Mouse (Mus musculus): Measurements from ENCODE around the gene Gm42420. TPM values are rescaled to one million over a fixed set of nuclear protein-coding genes. Genes with fewer than 3 reads are reported as not detected.

Gene Gm42420
- total and polyA plus RNA-seq, 2 experiments from 2014 or later, result 1.5 TPM; not detected in 1

DNA sequence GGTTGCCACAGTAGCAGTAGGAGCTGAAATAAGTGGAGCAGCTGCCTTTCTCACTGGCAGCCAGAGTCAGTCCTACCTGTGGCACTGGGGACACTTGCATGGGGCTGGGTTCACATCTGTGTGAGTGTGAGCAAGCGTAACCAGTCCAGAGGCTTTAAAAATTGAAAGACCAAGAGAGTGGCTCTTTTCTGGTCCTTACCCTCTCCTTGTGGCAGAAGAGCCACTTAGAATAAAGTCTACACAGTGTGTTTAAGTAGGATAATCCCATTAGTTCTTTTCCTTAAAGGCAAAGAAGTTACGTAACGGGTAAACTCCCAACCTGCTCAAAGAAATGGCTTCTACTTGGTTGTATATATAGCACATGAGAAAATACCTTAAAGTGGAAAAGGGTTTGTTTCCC, 15.3 kb downstream of the Gm42420 start:
- no peak overlapping the region for H3K4me2 ChIP-seq (ENCODE audit: low read depth, low read length, poor library complexity, severe bottlenecking)
- peaks cover 33% of the 10 kb centered on the region for H3K36me3 ChIP-seq (ENCODE audit: insufficient read depth, low read length)
- no peaks in the 10 kb centered on the region for H3K27me3 ChIP-seq (ENCODE audit: insufficient read depth, low read length)
- H3K4me3 ChIP-seq (ENCODE audit: low read depth, low read length), result no peak overlapping the region
- H3K4me1 ChIP-seq (ENCODE audit: insufficient read depth, low read length), result no peaks in the 10 kb centered on the region
- H3K9ac ChIP-seq (replicated peaks; ENCODE audit: low read length, poor library complexity, severe bottlenecking), result no peak overlapping the region
- H3K27ac ChIP-seq (ENCODE audit: low read depth, low read length), result no peak overlapping the region
- H3K9me3 ChIP-seq (ENCODE audit: low read length), result no peaks in the 10 kb centered on the region
- 89% methylated on average over 3 of the region's 3 CpGs for WGBS
- DNase-seq (ENCODE audit: low spot score) (no peak), ATAC-seq (ENCODE audit: low FRiP score) (no peak)
- no peak for TF ChIP-seq CTCF (IDR thresholded peaks at IDR 0.05)

DNA sequence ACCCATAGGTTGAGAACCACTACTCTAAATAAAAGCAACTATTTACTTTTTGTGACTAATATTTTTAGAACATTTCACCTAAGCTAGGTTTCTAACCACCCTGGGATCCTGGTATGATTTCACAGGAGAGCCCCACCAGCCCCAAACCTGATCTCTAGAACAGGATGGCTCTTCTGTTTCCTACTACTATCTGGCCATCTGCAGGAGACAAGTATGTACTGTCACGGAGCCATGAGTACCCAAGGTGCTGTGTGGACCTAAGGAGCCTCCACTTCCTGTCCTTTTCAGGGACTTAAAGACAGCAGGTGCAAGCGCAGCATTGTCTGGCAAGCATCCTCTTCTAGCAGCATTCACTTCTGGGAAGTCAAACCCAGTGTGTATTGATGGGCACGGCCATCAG, 16.3 kb downstream of the Gm42420 start:
- no peak for TF ChIP-seq CTCF (IDR thresholded peaks at IDR 0.05)
- no peak for DNase-seq (ENCODE audit: low spot score)
- H3K4me2 ChIP-seq (ENCODE audit: low read depth, low read length, poor library complexity, severe bottlenecking), result no peak overlapping the region
- peaks cover 30% of the 10 kb centered on the region for H3K36me3 ChIP-seq (ENCODE audit: insufficient read depth, low read length)
- no peaks in the 10 kb centered on the region for H3K9me3 ChIP-seq (ENCODE audit: low read length)
- 88% methylated on average over 3 of the region's 3 CpGs for WGBS
- no peak overlapping the region for H3K9ac ChIP-seq (replicated peaks; ENCODE audit: low read length, poor library complexity, severe bottlenecking)
- H3K4me3 ChIP-seq (ENCODE audit: low read depth, low read length), result no peak overlapping the region
- no peaks in the 10 kb centered on the region for H3K27me3 ChIP-seq (ENCODE audit: insufficient read depth, low read length)
- no peak for ATAC-seq (ENCODE audit: low FRiP score)
- no peak overlapping the region for H3K27ac ChIP-seq (ENCODE audit: low read depth, low read length)
- no peaks in the 10 kb centered on the region for H3K4me1 ChIP-seq (ENCODE audit: insufficient read depth, low read length)

DNA sequence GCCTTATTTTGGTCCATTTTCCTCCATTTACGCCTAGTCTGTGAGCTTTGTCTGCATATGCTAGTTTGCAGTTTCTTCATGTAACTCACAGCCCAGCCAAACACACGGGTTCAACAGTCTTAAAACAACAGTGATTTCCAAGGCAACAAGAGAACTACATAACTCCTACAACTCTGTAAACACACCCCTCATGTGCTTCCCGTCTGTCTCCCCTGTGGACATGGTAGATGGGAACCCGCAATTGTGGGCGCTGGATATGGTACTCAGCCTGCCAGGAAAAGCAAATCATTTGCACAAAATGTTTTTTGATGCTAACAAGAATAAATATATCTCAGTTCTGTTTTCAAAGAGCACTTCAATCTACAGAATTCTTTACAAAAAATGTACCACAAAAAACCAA, 19.0 kb downstream of the Gm42420 start:
- Histone ChIP-seq H3K4me1 (ENCODE audit: insufficient read depth, low read length) (no peaks in the 10 kb centered on the region), H3K4me2 (ENCODE audit: low read depth, low read length, poor library complexity, severe bottlenecking) (no peak overlapping the region), H3K27me3 (ENCODE audit: insufficient read depth, low read length) (no peaks in the 10 kb centered on the region), H3K27ac (ENCODE audit: low read depth, low read length) (no peak overlapping the region), H3K4me3 (ENCODE audit: low read depth, low read length) (no peak overlapping the region), H3K9me3 (ENCODE audit: low read length) (no peaks in the 10 kb centered on the region), H3K36me3 (ENCODE audit: insufficient read depth, low read length) (peaks cover 14% of the 10 kb centered on the region), H3K9ac (replicated peaks; ENCODE audit: low read length, poor library complexity, severe bottlenecking) (no peak overlapping the region)
- ATAC-seq (ENCODE audit: low FRiP score) (no peak), DNase-seq (ENCODE audit: low spot score) (no peak)
- TF ChIP-seq CTCF (IDR thresholded peaks at IDR 0.05), result no peak
- 86% methylated on average over 5 of the region's 5 CpGs for WGBS

DNA sequence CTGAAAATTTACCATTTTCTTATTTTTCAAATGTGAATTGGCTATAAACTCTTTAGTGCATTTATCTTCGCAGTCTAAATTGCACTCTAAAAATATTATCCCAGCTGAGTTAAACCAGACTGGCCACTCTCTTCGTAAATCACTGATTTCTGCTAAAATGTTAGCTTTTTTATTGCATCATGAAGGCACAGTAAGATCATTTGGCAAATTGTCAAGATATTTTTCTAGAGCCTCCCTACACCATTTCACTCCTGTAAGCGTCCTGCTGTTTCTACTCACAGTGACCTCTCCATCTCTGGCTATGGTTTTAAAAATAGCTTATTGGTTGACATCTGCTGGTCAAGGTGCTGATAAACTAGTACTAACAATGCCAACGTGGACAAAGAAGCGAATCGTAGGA, 20.5 kb downstream of the Gm42420 start:
- no peaks in the 10 kb centered on the region for H3K9me3 ChIP-seq (ENCODE audit: low read length)
- H3K27ac ChIP-seq (ENCODE audit: low read depth, low read length), result no peak overlapping the region
- 87% methylated on average over 6 of the region's 6 CpGs for WGBS
- no peak for TF ChIP-seq CTCF (IDR thresholded peaks at IDR 0.05)
- H3K4me1 ChIP-seq (ENCODE audit: insufficient read depth, low read length), result no peaks in the 10 kb centered on the region
- H3K27me3 ChIP-seq (ENCODE audit: insufficient read depth, low read length), result no peaks in the 10 kb centered on the region
- H3K4me2 ChIP-seq (ENCODE audit: low read depth, low read length, poor library complexity, severe bottlenecking), result no peak overlapping the region
- peaks cover 5% of the 10 kb centered on the region; the same call in 1 of the 2 replicates for H3K36me3 ChIP-seq (ENCODE audit: insufficient read depth, low read length)
- H3K4me3 ChIP-seq (ENCODE audit: low read depth, low read length), result no peak overlapping the region
- no peak for ATAC-seq (ENCODE audit: low FRiP score)
- no peak for DNase-seq (ENCODE audit: low spot score)
- no peak overlapping the region for H3K9ac ChIP-seq (replicated peaks; ENCODE audit: low read length, poor library complexity, severe bottlenecking)

DNA sequence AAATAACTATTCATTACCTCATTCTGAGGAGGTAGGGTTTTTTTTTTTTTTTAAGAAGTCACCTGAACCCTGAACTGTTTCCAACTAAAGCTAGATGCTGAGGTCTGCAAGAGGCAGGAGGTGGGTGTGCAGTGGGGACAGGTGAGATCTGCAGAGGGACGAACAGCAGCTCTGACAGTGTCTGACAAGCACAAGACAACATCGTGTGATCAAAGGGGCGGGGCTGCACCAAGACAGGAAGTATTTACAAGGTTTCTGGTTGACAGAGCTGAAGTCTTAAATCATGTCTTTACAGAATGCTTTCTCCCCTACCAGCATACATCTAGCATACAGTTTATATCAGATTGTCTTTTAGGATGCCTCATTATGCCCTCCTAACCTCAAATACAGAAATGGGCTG, 21.3 kb downstream of the Gm42420 start:
- 79% methylated on average over 3 of the region's 3 CpGs for WGBS
- ATAC-seq (ENCODE audit: low FRiP score) (no peak), DNase-seq (ENCODE audit: low spot score) (no peak)
- Histone ChIP-seq H3K9me3 (ENCODE audit: low read length) (no peaks in the 10 kb centered on the region), H3K36me3 (ENCODE audit: insufficient read depth, low read length) (peaks cover 5% of the 10 kb centered on the region; the same call in 1 of the 2 replicates), H3K4me3 (ENCODE audit: low read depth, low read length) (no peak overlapping the region), H3K27ac (ENCODE audit: low read depth, low read length) (no peak overlapping the region), H3K27me3 (ENCODE audit: insufficient read depth, low read length) (no peaks in the 10 kb centered on the region), H3K4me2 (ENCODE audit: low read depth, low read length, poor library complexity, severe bottlenecking) (no peak overlapping the region), H3K9ac (replicated peaks; ENCODE audit: low read length, poor library complexity, severe bottlenecking) (no peak overlapping the region), H3K4me1 (ENCODE audit: insufficient read depth, low read length) (no peaks in the 10 kb centered on the region)
- no peak for TF ChIP-seq CTCF (IDR thresholded peaks at IDR 0.05)

DNA sequence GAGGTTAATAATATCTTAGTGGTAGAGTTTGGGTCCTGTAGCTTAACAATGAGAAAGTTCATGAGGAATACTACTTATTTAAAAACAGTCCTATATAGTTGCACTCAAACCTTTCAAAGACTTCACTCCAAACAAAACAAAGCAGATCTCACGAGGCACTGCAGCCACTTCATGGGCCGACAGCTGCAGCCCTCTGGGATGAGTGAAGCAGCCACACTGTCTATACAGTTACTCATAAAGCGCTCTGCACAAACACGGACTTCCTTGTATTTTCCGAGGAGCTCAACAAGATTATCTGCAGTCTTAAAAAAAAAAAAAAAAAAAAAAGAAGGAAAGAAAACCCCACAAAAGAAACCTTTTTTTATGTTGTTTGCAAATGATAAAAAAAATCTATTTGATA, 21.8 kb downstream of the Gm42420 start:
- Histone ChIP-seq H3K9me3 (ENCODE audit: low read length) (no peaks in the 10 kb centered on the region), H3K27me3 (ENCODE audit: insufficient read depth, low read length) (no peaks in the 10 kb centered on the region), H3K4me1 (ENCODE audit: insufficient read depth, low read length) (no peaks in the 10 kb centered on the region), H3K27ac (ENCODE audit: low read depth, low read length) (no peak overlapping the region), H3K4me3 (ENCODE audit: low read depth, low read length) (no peak overlapping the region), H3K36me3 (ENCODE audit: insufficient read depth, low read length) (peaks cover 5% of the 10 kb centered on the region; the same call in 1 of the 2 replicates), H3K4me2 (ENCODE audit: low read depth, low read length, poor library complexity, severe bottlenecking) (no peak overlapping the region), H3K9ac (replicated peaks; ENCODE audit: low read length, poor library complexity, severe bottlenecking) (no peak overlapping the region)
- DNase-seq (ENCODE audit: low spot score), result no peak
- no peak for ATAC-seq (ENCODE audit: low FRiP score)
- TF ChIP-seq CTCF (IDR thresholded peaks at IDR 0.05), result no peak
- 68% methylated on average over 5 of the region's 5 CpGs for WGBS
